Mouse (Mus musculus) brain, embryonic 14.5 days (tissue): ENCODE measurements around the gene Slc12a8.

Experiments
- CTCF ChIP-seq: fragments of 200-500 bp; IDR thresholded peaks from 2 replicates; pipeline ENCODE4 v1.5.1; 2012; ENCODE audit warnings: inconsistent platforms, mild to moderate bottlenecking, moderate library complexity, borderline replicate concordance; ENCODE audit not compliant: insufficient read depth, insufficient read length; ENCODE audit errors: extremely low read depth
- POLR2A ChIP-seq: fragments of 200-500 bp; IDR thresholded peaks from 2 replicates; pipeline ENCODE4 v1.6.1; 2012; ENCODE audit warnings: mild to moderate bottlenecking, inconsistent platforms, borderline replicate concordance; ENCODE audit not compliant: poor library complexity, insufficient read depth, insufficient read length, severe bottlenecking; ENCODE audit errors: extremely low read depth

DNA sequence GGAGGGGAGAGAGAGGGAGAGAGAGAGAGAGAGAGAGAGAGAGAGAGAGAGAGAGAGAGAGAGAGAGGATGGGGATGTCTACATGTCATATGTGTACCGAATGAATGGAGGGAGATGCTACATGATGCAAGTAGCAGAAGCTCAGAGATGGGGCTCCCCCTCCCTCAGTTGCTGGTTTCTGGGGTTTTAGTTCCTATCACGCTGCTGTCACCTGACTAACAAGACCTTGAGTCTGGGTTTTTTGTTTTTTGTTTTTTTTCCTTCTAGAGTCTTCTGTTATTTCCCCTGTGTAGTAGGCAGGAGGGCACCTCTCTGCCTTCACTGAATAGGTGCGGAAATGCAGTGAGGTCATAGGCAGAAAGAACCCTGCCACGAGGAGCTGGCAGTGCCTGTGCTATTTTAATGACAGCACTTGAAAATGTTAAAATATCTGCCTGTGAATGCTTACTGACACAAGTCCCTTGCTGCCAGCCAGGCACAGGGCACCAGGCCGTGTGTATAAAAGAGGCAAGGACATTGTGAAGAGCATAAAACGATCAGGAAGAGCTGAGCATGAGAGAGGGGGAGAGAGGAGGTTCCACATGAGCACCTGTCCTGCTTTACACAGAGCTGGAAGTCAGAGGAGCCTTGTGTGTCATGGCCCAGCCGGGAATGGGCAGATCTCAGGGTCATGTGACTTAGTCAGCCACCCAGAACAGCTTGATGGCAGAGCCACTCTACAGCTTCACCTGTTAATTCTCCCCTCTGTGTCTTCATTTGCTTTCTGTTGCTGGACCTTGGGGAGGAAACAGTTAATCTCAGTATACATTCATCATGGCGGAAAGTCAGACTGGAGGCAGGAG is 89.8 kb downstream of the Slc12a8 start:
- TF ChIP-seq CTCF = no peak
- no peak for TF ChIP-seq POLR2A
